Mouse (Mus musculus) lung, adult 2 months (tissue): Measurements from ENCODE around the gene Phf21b.

Experiments
- CTCF ChIP-seq: fragments of 200-500 bp; IDR thresholded peaks from 2 replicates; pipeline ENCODE4 v1.5.1; 2011; ENCODE audit warnings: mild to moderate bottlenecking, low read length, control low read depth; ENCODE audit not compliant: insufficient read depth
- POLR2A ChIP-seq: fragments of 200-500 bp; IDR thresholded peaks from 2 replicates; pipeline ENCODE4 v1.6.1; 2011; ENCODE audit warnings: low read depth, mild to moderate bottlenecking, control low read depth, low read length, borderline replicate concordance; ENCODE audit errors: extremely low read depth

- TF ChIP-seq POLR2A: no peak
- no peak for TF ChIP-seq CTCF
Measured at GRCm38 (mm10) chr15:84854171-84854811, 1.6 kb downstream of the Phf21b start.
